Mouse (Mus musculus): ENCODE data around the gene Ifnab.

GRCm38 (mm10) chr4:88640704-88641076 is 50.5 kb downstream of the Ifnab start:
- TF ChIP-seq CTCF (IDR thresholded peaks at IDR 0.05; ENCODE audit: control insufficient read depth, insufficient read depth, insufficient read length) (no peak), MAX (IDR thresholded peaks at IDR 0.05) (no peak), USF1 (IDR thresholded peaks at IDR 0.05; ENCODE audit: low read depth) (no peak), MYOG (IDR thresholded peaks at IDR 0.05; ENCODE audit: control insufficient read depth, extremely low read depth, insufficient read length) (no peak), FOSL1 (IDR thresholded peaks at IDR 0.05; ENCODE audit: insufficient read depth, low read length, poor library complexity, severe bottlenecking) (no peak), MYOD1 (IDR thresholded peaks at IDR 0.05; ENCODE audit: control insufficient read depth, insufficient read length, low read depth) (no peak)
